Mouse (Mus musculus) brain, embryonic 14.5 days (tissue): ENCODE results near the gene Acoxl.

Experiments used
- CTCF ChIP-seq: fragments of 200-500 bp; IDR thresholded peaks from 2 replicates; pipeline ENCODE4 v1.5.1; 2012; ENCODE audit warnings: inconsistent platforms, mild to moderate bottlenecking, moderate library complexity, borderline replicate concordance; ENCODE audit not compliant: insufficient read depth, insufficient read length; ENCODE audit errors: extremely low read depth
- POLR2A ChIP-seq: fragments of 200-500 bp; IDR thresholded peaks from 2 replicates; pipeline ENCODE4 v1.6.1; 2012; ENCODE audit warnings: mild to moderate bottlenecking, inconsistent platforms, borderline replicate concordance; ENCODE audit not compliant: poor library complexity, insufficient read depth, insufficient read length, severe bottlenecking; ENCODE audit errors: extremely low read depth

DNA sequence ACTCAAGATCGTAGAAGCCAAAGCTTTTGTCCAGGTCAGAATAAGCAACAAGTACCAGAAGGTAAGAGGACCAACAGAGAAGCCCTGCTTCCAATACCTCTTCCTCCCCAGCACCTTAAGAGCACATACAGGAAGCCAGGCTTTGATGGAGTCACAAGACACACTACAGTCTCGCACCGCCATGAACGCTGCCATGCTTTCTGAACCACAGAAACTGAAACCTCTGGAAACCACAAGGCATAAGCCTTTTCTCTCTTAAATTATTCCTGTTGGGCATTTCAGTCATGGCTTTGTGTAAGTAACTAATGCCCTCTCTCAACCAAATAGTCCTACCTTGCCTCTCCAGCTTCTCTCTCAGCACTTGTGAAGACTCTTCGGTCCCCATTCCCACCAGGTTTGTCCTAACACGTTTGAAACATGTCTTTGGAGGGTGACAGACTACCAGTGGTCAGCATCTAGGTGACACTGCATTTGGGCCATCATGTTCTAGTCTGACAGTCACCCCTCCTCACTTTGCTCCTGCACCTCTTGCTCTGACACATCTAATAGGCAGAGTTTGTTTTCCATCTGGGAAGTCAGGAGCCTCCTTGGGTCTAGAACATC is 251.7 kb downstream of the Acoxl start:
- no peak for TF ChIP-seq CTCF
- no peak for TF ChIP-seq POLR2A
